Mouse (Mus musculus) spleen, postnatal 0 days (tissue): Measurements from ENCODE around the gene C77080. TPM values are rescaled to one million over a fixed set of nuclear protein-coding genes. Genes with fewer than 3 reads are reported as not detected.

Experiments
- polyA plus RNA-seq: library from polyadenylated mRNA; unstranded; fragments of >200 nt; fragmentation: Nextera tagmentation; extraction: Ambion mirVana; gene quantifications from 2 replicates; pipeline ENCODE4 v1.2.1, GENCODE M21; 2015

The C77080 gene
- 0.59 and 0.96 TPM in 2 replicates for polyA plus RNA-seq

DNA sequence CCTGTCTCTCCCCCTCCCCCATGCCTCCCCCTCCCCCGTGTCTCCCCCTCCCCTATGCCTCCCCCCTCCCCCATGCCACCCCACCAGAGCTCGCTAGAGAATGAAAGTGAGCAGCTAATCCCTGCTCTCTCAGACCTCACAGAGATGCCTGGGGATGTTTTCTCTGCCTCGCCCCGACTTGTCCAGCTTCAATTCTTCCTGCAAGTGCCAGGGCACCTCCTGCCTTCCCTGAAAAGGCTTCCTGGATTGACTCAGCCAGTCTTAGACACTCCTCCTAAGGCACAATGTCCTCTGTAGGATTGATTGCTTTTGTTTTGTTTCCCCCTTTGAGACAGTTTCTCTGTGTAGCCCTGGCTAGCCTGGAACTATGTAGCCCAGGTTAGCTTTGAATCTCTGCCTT is at the start of gene C77080:
Gene C77080 (minus strand): TSS at position 209 of the 400 bp plus-strand sequence.

DNA sequence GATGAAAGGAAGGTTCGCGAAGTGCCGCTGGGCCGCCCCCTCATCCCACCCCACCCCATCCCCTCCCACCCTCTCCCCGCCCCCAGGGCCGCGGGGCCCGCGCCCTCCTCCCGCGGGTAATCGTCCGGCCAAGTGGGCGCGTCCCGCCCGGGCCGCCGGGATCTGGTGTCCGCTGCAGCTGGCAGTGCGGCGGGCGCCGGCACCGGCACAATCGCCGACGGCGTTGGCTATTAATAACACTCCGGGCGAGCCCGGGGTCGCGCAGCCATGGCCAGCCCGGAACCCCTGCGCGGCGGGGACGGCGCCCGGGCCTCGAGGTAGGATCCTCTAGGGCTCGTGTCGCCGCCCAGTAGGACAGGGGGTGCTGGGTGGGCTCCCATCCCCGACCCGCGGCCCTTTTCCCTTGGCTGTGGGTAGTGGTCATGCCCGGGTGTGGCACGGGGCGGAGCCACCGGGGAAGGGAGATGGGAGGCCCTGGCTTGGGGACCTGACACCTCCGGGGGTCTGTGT is 26.3 kb upstream of the C77080 start, which contains the start of gene Sync:
Gene Sync (plus strand): TSS at position 146 of the 510 bp plus-strand sequence.

DNA sequence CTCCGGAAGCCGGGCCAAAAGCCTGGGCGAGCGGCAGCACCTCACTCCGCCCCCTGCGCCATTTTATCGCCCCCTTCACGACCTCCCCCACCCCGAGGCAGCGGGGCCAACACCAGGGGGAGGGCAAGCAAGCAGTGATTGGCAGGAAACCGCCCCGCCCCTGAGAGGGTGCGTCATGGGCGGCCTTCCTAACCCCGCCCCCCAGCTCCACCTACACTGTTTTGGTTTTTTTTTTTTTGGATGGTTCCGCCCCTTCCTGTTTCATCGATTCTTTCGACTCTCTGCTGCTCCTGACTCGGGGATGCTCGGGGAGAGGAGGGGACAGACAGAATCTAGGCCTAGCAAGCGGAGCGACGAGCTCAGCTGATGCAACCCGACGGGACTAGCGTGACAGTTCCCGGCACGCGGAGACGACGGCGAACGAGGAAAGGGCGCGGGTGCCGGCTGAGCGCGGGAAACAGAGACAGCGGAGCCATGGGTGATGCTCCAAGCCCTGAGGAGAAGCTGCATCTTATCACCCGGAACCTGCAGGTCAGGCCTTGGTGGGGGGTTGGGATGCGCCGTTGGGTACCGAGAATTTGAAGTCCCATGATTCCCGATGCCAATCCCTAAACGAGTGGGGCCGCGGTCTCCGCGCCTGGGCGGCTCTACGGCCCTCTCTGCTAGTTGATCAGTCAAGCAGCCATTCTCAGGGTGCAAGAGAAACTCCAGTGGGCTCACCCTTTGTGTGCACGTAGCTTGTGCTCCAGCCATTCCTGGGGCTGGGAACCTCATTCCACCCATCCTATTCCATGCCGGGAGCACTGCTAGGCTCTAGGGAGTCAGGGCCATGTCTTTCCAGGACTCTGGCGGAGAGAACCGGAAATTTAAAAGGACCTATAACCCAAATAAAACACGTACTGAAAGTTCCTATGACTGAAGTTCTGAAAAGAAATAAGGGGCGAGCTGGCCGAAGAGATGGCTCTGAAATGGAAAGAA is 71.4 kb downstream of the C77080 start, which contains the start of the genes S100pbp and Yars:
Gene S100pbp (minus strand): TSS at position 186 of the 978 bp plus-strand sequence.
Gene Yars (plus strand): TSS at position 219 of the 978 bp plus-strand sequence.

Other genes starting within 250 kb of the C77080 start
- gene Rnf19b, start 203.1 kb downstream of the C77080 start, polyA plus RNA-seq, result 8.0 and 10.2 TPM in 2 replicates
- gene Tmem54, start 155.9 kb downstream of the C77080 start, polyA plus RNA-seq, result not detected in 2 replicates
- gene Hpca, start 139.4 kb downstream of the C77080 start, polyA plus RNA-seq, result 0.24 TPM in 1 of 2 replicates, not detected in the other
- 1.8 and 2.9 TPM in 2 replicates for gene Fndc5, start 124.4 kb downstream of the C77080 start, polyA plus RNA-seq
- 7.4 and 8.1 TPM in 2 replicates for gene S100pbp, start 71.7 kb downstream of the C77080 start, polyA plus RNA-seq
- 39.8 and 39.9 TPM in 2 replicates for gene Yars, start 71.6 kb downstream of the C77080 start, polyA plus RNA-seq
- 0.78 and 0.84 TPM in 2 replicates for gene Sync, start 26.2 kb upstream of the C77080 start, polyA plus RNA-seq
- gene Rbbp4, start 74.0 kb upstream of the C77080 start, polyA plus RNA-seq, result 313 and 348 TPM in 2 replicates
- 31.7 and 32.9 TPM in 2 replicates for gene Zbtb8os, start 74.3 kb upstream of the C77080 start, polyA plus RNA-seq
- 7.3 and 8.1 TPM in 2 replicates for gene Zbtb8a, start 116.7 kb upstream of the C77080 start, polyA plus RNA-seq
- 0.26 and 0.28 TPM in 2 replicates for gene Zbtb8b, start 179.4 kb upstream of the C77080 start, polyA plus RNA-seq
- gene Bsdc1, start 200.2 kb upstream of the C77080 start, polyA plus RNA-seq, result 63.6 and 67.3 TPM in 2 replicates
- 0.10 TPM in 1 of 2 replicates, not detected in the other for gene Tssk3, start 229.6 kb upstream of the C77080 start, polyA plus RNA-seq
- gene Fam229a, start 229.8 kb upstream of the C77080 start, polyA plus RNA-seq, result 0.74 and 0.83 TPM in 2 replicates